Mouse (Mus musculus) liver, embryonic 14.5 days (tissue): ENCODE measurements around the gene Braf. TPM values are rescaled to one million over a fixed set of nuclear protein-coding genes. Genes with fewer than 3 reads are reported as not detected.

ENCODE experiments used
- ATAC-seq: fragments of 200-750 bp; cut with Nextera tagmentation; 2 replicates; pipeline ENCODE4 v1.8.0; 2017; ENCODE audit warnings: moderate number of reproducible peaks, mild to moderate bottlenecking, moderate library complexity; ENCODE audit not compliant: insufficient read depth
- DNase-seq, 3 experiments: peaks; one replicate each; pipeline ENCODE4 v3.0.0-alpha.2; 2012 to 2013; ENCODE audit warnings: low read depth in 3 of 3, low spot score in 3 of 3
- H3K27ac ChIP-seq: fragments of 300-500 bp; sonication (generic); 2 replicates; pipeline ENCODE4 v1.5.1; 2014; ENCODE audit warnings: moderate library complexity, mild to moderate bottlenecking, control low read depth, inconsistent platforms
- H3K27me3 ChIP-seq: fragments of 300-500 bp; sonication (generic); 2 replicates; pipeline ENCODE4 v1.6.1; 2014; ENCODE audit warnings: mild to moderate bottlenecking, low read length, moderate library complexity; ENCODE audit not compliant: control insufficient read depth, insufficient read depth
- H3K36me3 ChIP-seq: fragments of 300-500 bp; sonication (generic); replicated peaks from 2 replicates; pipeline ENCODE4 v1.6.1; 2014; ENCODE audit warnings: low read depth; ENCODE audit not compliant: control insufficient read depth, insufficient read depth
- H3K4me1 ChIP-seq, 2 experiments: fragments of 200-500 bp in 1 of 2; fragments of 300-500 bp in 1 of 2; sonication (generic) in 1 of 2; replicated peaks; 2 replicates each; pipeline ENCODE4 v1.6.1; 2012 to 2014; ENCODE audit warnings: antibody characterized with exemption in 1 of 2, inconsistent platforms in 1 of 2, low read length in 1 of 2; ENCODE audit not compliant: control insufficient read depth in 2 of 2, insufficient read depth in 2 of 2
- H3K4me2 ChIP-seq: fragments of 300-500 bp; sonication (generic); 2 replicates; pipeline ENCODE4 v1.6.1; 2014; ENCODE audit warnings: low read depth, mild to moderate bottlenecking, control low read depth, moderate library complexity
- H3K4me3 ChIP-seq, 2 experiments: fragments of 200-500 bp in 1 of 2; fragments of 300-500 bp in 1 of 2; sonication (generic) in 1 of 2; 2 replicates each; pipeline ENCODE4 v1.5.1; 2012 to 2014; ENCODE audit warnings: low read depth in 2 of 2, low read length in 2 of 2, mild to moderate bottlenecking in 2 of 2, control low read depth in 1 of 2, inconsistent platforms in 1 of 2, moderate library complexity in 1 of 2; ENCODE audit not compliant: insufficient read depth in 1 of 2
- H3K9ac ChIP-seq: fragments of 300-500 bp; sonication (generic); replicated peaks from 2 replicates; pipeline ENCODE4 v1.6.1; 2014; ENCODE audit warnings: mild to moderate bottlenecking, control low read depth, moderate library complexity
- H3K9me3 ChIP-seq: fragments of 300-500 bp; sonication (generic); 2 replicates; pipeline ENCODE4 v1.6.1; 2016; ENCODE audit warnings: low read length, mixed read lengths; ENCODE audit not compliant: control insufficient read depth
- CTCF ChIP-seq: IDR thresholded peaks from 2 replicates; pipeline ENCODE4 v1.5.1; 2016; ENCODE audit warnings: antibody characterized with exemption, low read depth, control low read depth
- EP300 ChIP-seq: IDR thresholded peaks from 2 replicates; pipeline ENCODE4 v1.6.1; 2016; ENCODE audit warnings: antibody characterized with exemption, low read depth
- WGBS: fragments of 180-500 bp; shearing (Covaris S2); extraction: QIAGEN DNeasy Blood & Tissue Kit; methylation state at CpG from one replicate; pipeline ENCODE4 v1.1.7; 2014; ENCODE audit not compliant: insufficient replicate concordance; 5-methylcytosine and 5-hydroxymethylcytosine counted together
- polyA plus RNA-seq, 2 experiments: library from polyadenylated mRNA; depleted of rRNA in 1 of 2; stranded (reverse) in 1 of 2; unstranded in 1 of 2; fragments of >200 nt; fragmentation: Nextera tagmentation in 1 of 2; extraction: Ambion mirVana in 1 of 2; gene quantifications; 2 replicates each; pipeline versions ENCODE4 v1.2.1 to v1.2.3; 2012 to 2014

The Braf gene
- polyA plus RNA-seq, 2 experiments, result 3.6 to 4.1 TPM

DNA sequence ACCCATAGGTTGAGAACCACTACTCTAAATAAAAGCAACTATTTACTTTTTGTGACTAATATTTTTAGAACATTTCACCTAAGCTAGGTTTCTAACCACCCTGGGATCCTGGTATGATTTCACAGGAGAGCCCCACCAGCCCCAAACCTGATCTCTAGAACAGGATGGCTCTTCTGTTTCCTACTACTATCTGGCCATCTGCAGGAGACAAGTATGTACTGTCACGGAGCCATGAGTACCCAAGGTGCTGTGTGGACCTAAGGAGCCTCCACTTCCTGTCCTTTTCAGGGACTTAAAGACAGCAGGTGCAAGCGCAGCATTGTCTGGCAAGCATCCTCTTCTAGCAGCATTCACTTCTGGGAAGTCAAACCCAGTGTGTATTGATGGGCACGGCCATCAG, 123.4 kb downstream of the Braf start:
- Histone ChIP-seq H3K27ac (no peak overlapping the region), H3K36me3 (peaks cover 23% of the 10 kb centered on the region), H3K9me3 (no peaks in the 10 kb centered on the region), H3K4me2 (no peak overlapping the region), H3K4me1 (no peaks in the 10 kb centered on the region), H3K27me3 (no peaks in the 10 kb centered on the region), H3K9ac (no peak overlapping the region), H3K4me3 (no peak overlapping the region)
- no peak for ATAC-seq
- 68% methylated on average over 3 of the region's 3 CpGs for WGBS
- TF ChIP-seq EP300 (no peak), CTCF (no peak)
- DNase-seq, result no peak

DNA sequence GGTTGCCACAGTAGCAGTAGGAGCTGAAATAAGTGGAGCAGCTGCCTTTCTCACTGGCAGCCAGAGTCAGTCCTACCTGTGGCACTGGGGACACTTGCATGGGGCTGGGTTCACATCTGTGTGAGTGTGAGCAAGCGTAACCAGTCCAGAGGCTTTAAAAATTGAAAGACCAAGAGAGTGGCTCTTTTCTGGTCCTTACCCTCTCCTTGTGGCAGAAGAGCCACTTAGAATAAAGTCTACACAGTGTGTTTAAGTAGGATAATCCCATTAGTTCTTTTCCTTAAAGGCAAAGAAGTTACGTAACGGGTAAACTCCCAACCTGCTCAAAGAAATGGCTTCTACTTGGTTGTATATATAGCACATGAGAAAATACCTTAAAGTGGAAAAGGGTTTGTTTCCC, 124.4 kb downstream of the Braf start:
- Histone ChIP-seq H3K9me3 (no peaks in the 10 kb centered on the region), H3K36me3 (peaks cover 23% of the 10 kb centered on the region), H3K4me2 (no peak overlapping the region), H3K4me3 (no peak overlapping the region), H3K4me1 (no peaks in the 10 kb centered on the region), H3K9ac (no peak overlapping the region), H3K27ac (no peak overlapping the region), H3K27me3 (no peaks in the 10 kb centered on the region)
- WGBS, result 91% methylated on average over 3 of the region's 3 CpGs
- TF ChIP-seq EP300 (no peak), CTCF (no peak)
- no peak for DNase-seq
- ATAC-seq, result no peak

- DNase-seq, result peak; percentile 85 to 90 (median 87)
These were observed 132.7 kb downstream of the Braf start, which contains the start of gene Ndufb2 for GRCm38 (mm10) chr6:39592401-39593214. Gene Ndufb2 (plus strand): TSS chr6:39592574.

DNA sequence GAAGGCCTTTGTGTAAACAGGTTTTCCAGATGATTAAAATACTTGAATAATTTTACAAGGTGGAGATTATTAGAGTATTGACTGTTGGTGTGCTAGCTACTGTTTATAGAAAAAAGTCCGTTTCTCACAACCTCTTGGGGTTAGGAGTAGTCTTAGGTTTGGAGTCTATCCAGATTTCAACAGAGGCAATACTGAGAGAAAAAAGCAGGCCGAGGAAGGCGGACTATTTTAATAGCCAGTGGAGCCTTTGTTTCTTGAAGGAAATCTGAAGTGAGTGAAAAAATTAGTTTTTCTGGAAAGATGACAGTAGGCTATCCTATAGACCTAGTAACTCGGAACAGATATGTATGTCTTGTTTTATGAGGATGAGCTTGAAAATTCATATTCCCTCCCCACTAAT, 133.8 kb downstream of the Braf start:
- Histone ChIP-seq H3K27ac (no peak overlapping the region), H3K36me3 (no peaks in the 10 kb centered on the region; the same call in 1 of the 2 replicates), H3K9me3 (no peaks in the 10 kb centered on the region), H3K4me1 (peaks cover 5 to 8% of the 10 kb centered on the region in 2 experiments), H3K9ac (no peak overlapping the region; the same call in 1 of the 2 replicates), H3K4me2 (peak overlapping the region; percentile 67), H3K4me3 (no peak overlapping the region), H3K27me3 (no peaks in the 10 kb centered on the region)
- ATAC-seq (no peak), DNase-seq (no peak)
- TF ChIP-seq CTCF, result no peak
- TF ChIP-seq EP300, result no peak
- 83% methylated on average over 4 of the region's 4 CpGs for WGBS

More at GRCm38 (mm10) chr6:39592401-39593214, 132.7 kb downstream of the Braf start, which contains the start of gene Ndufb2:
- Histone ChIP-seq H3K36me3 (peaks cover 3% of the 10 kb centered on the region; the same call in 1 of the 2 replicates), H3K27ac (no peak within 1 kb of the TSS; the same call in 1 of the 2 replicates), H3K27me3 (no peaks in the 10 kb centered on the region), H3K4me2 (peak within 1 kb of the TSS; percentile 67), H3K4me3 (peak within 1 kb of the TSS; percentile 80 to 94), H3K4me1 (peaks cover 5 to 8% of the 10 kb centered on the region in 2 experiments), H3K9me3 (no peaks in the 10 kb centered on the region), H3K9ac (peak within 1 kb of the TSS; percentile 87)
- ATAC-seq, result peak; percentile 99
- under 1% methylated on average over 56 of the region's 56 CpGs for WGBS
- TF ChIP-seq EP300 (no peak), CTCF (no peak)

GRCm38 (mm10) chr6:39585517-39585916, 139.7 kb downstream of the Braf start, which contains the start of gene Gm42420:
Gene Gm42420 (plus strand): TSS chr6:39585753.
- no peak within 1 kb of the TSS for H3K9ac ChIP-seq
- H3K36me3 ChIP-seq, result no peaks in the 10 kb centered on the region; the same call in 1 of the 2 replicates
- no peak within 1 kb of the TSS for H3K4me3 ChIP-seq
- peaks cover 15% of the 10 kb centered on the region in 2 experiments for H3K4me1 ChIP-seq
- 50% methylated on average over 6 of the region's 6 CpGs for WGBS
- no peak within 1 kb of the TSS for H3K27ac ChIP-seq
- TF ChIP-seq CTCF (no peak), EP300 (no peak)
- 0 out of 2 replicates have a peak, but pooled peaks have one; percentile 32 for ATAC-seq
- no peak for DNase-seq
- H3K9me3 ChIP-seq, result no peaks in the 10 kb centered on the region
- no peak within 1 kb of the TSS for H3K4me2 ChIP-seq
- H3K27me3 ChIP-seq, result no peaks in the 10 kb centered on the region
